Mouse (Mus musculus) monocyte, adult 2 months (primary cell): ENCODE data around the gene Exoc7.

Experiments
- DNase-seq, 2 experiments: peaks; one replicate each; pipeline ENCODE4 v3.0.0; 2022; ENCODE audit warnings: low spot score in 2 of 2, low read depth in 1 of 2

The Exoc7 gene

DNA sequence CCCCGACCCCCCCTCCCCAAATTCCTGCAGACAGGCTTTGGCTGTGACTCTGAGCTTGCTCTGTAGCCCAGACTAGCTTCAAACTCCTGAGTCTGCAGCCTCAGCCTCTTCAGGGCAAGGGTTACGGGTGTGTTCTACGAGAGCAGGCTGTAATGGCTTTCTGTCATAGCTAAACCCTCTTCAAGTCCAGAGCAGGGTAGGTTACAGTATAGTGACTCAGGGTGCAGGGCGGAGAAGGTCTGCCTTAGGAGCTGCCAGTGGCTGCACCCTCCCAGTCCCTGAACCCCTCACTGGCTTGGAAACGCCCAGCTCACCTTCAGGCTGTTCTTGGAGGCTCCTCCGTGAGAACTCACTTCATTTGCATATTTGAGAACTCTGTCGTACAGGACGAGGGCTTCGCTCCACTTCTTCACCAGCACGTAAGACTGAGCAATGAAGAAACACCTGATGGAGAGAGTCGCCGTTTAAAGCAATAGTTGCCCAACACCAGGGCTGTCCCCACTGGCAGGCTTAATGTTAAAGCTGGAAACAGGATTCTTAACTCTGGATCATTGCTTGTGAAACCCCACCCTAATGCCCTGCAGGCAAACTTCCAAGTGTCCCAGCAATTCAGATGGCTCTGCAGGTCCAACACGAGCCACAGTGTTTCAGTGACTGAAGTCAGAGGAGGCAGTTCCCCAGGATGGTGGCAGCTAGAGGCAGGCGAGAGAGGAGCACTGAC, 59.4 kb downstream of the Exoc7 start:
- DNase-seq: no peak

GRCm38 (mm10) chr11:116245616-116246015, 61.4 kb downstream of the Exoc7 start:
- no peak for DNase-seq

DNA sequence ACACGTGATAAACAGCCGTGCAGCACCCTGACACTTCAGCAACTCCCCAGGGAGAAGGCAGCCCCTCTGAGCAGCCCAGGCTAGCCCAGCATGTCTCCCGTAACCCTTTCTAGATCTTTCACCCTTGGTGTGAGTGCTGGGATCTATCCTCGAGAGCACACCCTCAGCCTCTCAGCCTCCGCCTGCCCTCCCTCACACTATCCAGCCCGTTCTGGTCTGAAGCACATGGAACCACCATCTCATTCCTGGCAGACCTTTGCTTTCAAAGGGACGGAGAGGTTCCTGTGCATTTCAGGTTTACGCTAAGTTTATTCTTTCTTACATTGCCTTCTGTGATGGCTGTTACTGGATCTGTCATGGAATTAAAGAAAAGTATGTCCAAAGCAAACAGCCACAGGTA, 62.5 kb downstream of the Exoc7 start:
- DNase-seq: no peak

GRCm38 (mm10) chr11:116241744-116242235, 65.2 kb downstream of the Exoc7 start:
- no peak for DNase-seq

GRCm38 (mm10) chr11:116239797-116240196, 67.2 kb downstream of the Exoc7 start:
- DNase-seq: no peak
